Mouse (Mus musculus) heart, adult 9 months (tissue): ENCODE results near the gene Tpd52l2.

Experiments
- DNase-seq, 2 experiments: peaks; one replicate each; pipeline ENCODE4 v3.0.0; 2022; ENCODE audit warnings: low spot score in 2 of 2

The Tpd52l2 gene

GRCm38 (mm10) chr2:181496831-181497547 is at the start of gene Tpd52l2:
TSS of gene Tpd52l2 (plus strand) at chr2:181497142.
- peak; percentile 95 to 96 for DNase-seq

DNA sequence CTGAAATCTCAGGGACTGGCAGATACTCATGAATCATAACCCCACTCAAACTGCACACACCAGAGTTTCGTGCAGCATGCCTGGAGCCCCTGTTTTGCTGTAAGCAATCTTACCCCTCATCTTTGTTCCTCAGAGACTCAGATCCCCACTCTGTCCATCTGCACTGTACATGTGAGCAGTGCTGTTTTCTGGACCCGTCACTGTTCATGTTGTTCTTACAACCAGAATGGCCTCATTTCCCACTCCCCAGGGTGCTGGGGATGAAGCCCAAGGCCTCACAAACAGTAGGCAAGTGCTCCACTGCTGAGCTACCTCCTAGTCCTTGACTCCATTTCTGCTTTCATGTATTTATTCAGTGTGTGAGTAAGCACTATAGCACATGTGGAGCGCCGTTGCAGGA is 44.8 kb upstream of the Tpd52l2 start:
- no peak for DNase-seq

GRCm38 (mm10) chr2:181453274-181453673 is 43.7 kb upstream of the Tpd52l2 start:
- no peak for DNase-seq

GRCm38 (mm10) chr2:181455899-181456298 is 41.0 kb upstream of the Tpd52l2 start:
- peak; percentile 35 to 42 for DNase-seq

- DNase-seq: no peak
Observed at GRCm38 (mm10) chr2:181457831-181458230, 39.1 kb upstream of the Tpd52l2 start.

- DNase-seq: peak; percentile 44 to 64
Observed at GRCm38 (mm10) chr2:181458411-181459152, 38.4 kb upstream of the Tpd52l2 start.

GRCm38 (mm10) chr2:181459153-181459672 is 37.7 kb upstream of the Tpd52l2 start, which contains the start of gene Zbtb46:
TSS of gene Zbtb46 (minus strand) at chr2:181459426.
- peak; percentile 88 for DNase-seq

DNA sequence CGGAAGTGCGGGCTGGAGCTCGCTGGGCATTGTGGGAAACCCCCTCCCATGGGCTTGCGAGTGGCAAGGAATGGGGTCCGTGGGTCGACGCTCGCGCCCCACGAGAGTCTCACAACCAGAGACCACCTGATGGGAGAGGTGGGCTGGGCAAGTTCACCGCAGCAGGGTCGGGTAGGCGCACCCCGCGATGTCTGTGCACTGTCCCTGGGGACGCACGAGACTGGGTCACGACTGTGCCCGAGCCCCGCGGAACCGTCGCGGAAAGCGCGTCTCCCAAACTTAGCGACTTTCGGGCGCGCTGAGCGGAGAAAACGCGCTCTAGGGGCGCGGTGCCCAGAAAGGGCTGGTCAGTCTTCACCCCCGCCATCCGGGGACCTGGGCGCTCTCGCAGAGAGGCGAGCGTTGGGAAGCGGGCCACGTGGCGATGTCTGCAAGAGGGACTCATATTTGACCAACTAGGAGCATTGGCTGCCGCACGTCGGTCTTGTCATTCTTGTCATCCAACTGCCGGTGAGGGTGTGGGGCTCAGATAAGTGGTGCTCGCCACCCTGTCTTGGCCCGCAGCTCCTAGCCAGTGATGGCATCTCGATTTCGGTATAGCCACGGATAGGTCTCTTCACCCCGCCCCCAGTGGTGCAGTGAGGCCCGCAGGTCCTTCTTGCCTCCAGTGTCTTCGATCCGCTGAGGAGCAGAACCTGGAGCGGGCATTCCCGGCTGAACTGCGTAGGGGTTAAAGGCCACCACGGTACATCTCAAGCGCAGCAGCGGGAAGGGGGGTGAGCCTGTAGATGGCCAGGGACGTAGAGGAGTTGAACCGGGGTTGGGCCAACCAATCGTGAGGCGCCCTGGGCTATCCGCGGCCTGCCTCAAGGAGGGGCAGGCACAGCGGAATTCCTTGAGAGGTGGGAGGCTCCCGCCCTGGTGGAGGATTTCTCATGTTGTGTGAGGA is 37.0 kb upstream of the Tpd52l2 start:
- peak; percentile 68 to 78 for DNase-seq

GRCm38 (mm10) chr2:181461536-181462100 is 35.3 kb upstream of the Tpd52l2 start:
- no peak for DNase-seq

GRCm38 (mm10) chr2:181462604-181463003 is 34.3 kb upstream of the Tpd52l2 start:
- no peak for DNase-seq

DNA sequence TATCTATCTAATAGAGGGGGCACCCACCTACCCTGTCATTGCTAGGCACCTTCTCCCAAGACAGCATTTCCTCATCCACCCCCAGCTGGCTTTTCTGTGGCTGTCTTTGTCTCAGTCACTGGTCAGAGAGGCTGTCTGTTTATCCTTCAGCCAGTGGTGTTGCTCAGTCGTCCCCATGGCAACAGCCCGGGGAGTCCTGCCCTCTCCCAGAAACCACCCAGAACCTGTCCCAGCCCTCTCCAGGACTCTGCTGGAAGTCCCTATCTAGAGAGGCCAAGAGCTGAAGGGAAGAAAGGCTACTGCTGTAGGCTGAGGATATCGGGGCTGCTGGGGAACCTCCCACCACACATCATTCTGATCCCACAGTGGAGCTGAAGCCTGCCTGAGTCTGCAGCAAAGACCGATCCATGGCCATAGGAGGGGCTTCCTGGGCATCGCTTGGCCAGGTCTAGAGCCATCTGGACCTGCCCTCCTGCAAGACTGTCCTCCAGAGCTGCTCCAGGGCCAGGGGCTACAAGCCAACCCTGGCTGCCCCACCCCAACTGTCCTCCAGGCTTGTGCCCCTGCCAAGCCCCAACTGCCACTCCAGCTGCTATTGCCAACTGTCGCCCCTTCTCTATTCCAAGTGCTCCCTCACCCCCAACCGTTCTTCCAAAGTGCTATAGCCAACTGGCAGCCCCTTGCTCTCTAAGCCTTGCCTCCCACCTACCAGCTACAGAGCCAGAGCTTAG is 33.8 kb upstream of the Tpd52l2 start:
- peak; percentile 61 to 72 for DNase-seq

DNA sequence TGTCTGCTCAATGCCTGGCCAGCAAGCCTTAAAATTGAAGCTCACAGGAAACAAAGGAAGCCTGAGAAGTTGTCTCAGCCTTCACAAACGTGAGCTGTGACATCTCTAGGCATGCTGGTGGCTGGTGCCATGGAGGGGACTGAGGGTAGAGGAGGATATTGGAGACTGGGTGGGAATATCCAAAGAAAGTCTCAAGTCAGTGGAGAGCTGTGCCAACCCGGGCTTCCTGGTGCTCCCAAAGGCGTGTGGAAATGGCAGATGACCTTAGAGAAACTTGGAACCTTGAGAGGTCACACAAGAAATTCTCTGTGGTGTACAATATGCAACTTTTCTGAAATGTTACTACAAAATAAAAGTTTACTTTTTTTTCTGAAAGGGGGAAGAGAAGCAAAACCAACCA is 31.5 kb upstream of the Tpd52l2 start:
- DNase-seq: no peak

GRCm38 (mm10) chr2:181470285-181470684 is 26.7 kb upstream of the Tpd52l2 start:
- DNase-seq: peak; percentile 47 to 77

- DNase-seq: peak; percentile 83 to 89
Observed at GRCm38 (mm10) chr2:181471246-181471645, 25.7 kb upstream of the Tpd52l2 start.

DNA sequence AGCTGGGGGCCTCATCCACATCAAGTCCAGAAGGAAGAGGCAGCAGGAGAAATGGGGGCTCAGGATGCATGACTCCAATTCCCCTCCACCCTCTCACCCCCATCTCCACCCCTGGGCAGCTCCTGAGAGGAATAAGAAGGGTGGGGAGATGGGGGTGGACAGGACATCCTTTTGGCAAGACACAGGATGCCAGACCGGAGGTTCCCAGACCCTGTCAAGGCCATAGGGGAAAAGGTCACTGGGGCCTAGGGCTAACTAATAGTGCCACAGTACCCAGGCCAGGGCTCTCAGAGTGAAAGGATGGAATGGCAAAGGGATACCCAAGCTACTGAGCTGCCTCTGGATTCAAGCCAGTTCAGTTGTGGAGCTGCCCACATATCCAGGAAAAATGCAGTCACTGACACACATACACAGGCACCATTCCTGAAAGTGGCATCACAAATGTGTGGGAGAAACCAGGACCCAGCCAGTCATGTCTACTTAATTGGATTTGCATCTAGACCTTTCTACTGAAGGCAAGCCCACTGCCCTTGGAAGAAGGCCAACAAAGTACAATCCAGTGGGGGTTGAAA is 24.6 kb upstream of the Tpd52l2 start:
- peak; percentile 47 to 54 for DNase-seq

DNA sequence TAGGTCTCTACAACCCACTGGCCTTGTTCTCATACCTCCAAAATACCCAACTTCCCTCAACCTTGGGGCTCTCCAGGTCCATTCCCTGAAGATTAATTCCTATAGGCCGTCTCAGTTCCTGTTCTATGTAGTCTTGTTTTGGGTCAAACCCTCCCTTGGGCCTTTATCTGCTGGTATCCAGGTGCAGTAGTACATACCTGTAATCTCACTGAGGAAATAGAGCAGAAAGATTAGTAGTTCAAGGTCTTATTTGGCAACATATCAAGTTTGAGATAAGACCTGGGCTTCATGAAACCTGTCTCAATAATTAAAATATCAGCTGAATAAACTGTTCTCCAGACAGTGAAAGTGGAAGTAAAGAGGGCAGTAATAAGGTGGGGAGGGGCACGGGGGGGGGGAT is 13.8 kb upstream of the Tpd52l2 start:
- DNase-seq: no peak

GRCm38 (mm10) chr2:181483562-181484318 is 13.2 kb upstream of the Tpd52l2 start:
- DNase-seq: peak; percentile 77 to 85

DNA sequence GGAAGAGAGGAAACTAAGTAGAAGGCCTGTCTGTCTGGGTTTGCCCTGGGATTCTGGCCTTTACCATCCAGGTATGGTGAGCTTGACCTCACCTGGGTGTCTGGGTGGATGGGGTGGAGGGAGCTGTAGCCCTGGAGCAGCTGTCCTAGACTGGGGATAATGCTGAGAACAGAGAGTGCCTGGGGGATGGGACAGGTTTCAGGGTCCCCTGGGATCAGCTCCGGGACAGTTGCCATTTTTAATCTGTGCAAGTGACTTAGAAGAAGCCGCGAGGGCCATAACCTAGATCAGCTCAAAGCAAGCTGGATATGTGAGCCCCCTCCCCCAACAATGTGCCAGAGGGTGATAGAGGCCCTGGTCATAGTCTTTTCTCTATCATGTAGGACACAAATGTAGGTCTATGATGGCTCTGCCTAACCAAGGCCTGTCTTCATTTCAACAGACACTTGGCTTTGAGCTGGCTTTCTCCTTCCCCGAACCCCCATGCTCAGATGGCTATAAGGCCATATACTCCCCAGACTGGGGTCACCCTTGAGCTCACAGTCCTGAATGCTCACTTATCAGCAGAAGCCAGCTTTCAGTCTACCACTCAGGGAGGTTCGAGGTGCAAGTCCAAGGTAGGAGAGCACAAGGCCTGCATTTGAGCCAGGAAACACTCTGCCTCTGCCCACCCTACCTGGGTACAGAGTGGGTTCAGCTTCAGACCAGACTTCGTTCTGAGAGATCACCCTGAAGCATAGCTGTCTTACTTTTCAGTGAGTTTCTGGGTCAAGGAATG is 12.3 kb upstream of the Tpd52l2 start:
- DNase-seq: peak in 1 of 2 experiments; percentile 24

GRCm38 (mm10) chr2:181485741-181486140 is 11.2 kb upstream of the Tpd52l2 start:
- DNase-seq: no peak
